Mouse (Mus musculus): ENCODE measurements at regions not wholly inside any gene's neighbourhood (a gene's known extent, or its start where the extent isn't known, plus 50 kb on each side); places are given as distances from the start of the nearest gene placed in this dataset.
A peak's percentile ranks its signal among the peaks of the same experiment; 100 is the strongest.

DNA sequence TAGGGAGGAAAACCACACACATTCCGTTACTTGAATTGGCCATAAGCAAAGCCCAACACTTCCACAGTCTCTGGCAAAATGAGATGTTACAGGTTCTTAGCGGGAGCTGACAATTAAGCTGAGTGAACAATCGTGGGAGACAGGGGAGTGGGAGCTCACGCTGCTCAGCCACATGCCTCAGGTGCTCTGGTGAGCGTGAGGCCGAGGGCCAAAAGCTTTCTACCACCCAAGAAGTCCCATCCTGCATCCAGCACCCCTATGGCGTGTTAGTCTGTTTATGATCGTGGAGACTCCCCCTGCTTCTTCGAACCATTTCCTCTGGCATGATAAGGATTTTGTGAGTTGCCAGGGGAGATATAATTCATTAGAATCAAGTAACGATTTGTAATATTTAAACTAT, 93.3 kb downstream of the Fzd1 start:
- TF ChIP-seq CTCF (conservative IDR thresholded peaks at IDR 0.05; ENCODE audit: insufficient read depth, insufficient read length, low read depth, low read length) (no peak), POLR2A (IDR thresholded peaks at IDR 0.05; ENCODE audit: low read depth, low read length) (no peak)
- no peaks in the 10 kb centered on the region for H3K4me1 ChIP-seq (ENCODE audit: control insufficient read depth, insufficient read depth, low read length)
- H3K36me3 ChIP-seq (ENCODE audit: control insufficient read depth, insufficient read depth, low read length): no peaks in the 10 kb centered on the region
- no peak overlapping the region for H3K27ac ChIP-seq (ENCODE audit: insufficient read depth, low read depth, low read length)
- H3K4me3 ChIP-seq (ENCODE audit: insufficient read depth, low read depth, low read length): no peak overlapping the region
- no peak for DNase-seq
- WGBS: 53% methylated on average over 10 of the region's 10 CpGs
- H3K27me3 ChIP-seq (replicated peaks; ENCODE audit: control insufficient read depth, insufficient read depth, low read length): no peaks in the 10 kb centered on the region

DNA sequence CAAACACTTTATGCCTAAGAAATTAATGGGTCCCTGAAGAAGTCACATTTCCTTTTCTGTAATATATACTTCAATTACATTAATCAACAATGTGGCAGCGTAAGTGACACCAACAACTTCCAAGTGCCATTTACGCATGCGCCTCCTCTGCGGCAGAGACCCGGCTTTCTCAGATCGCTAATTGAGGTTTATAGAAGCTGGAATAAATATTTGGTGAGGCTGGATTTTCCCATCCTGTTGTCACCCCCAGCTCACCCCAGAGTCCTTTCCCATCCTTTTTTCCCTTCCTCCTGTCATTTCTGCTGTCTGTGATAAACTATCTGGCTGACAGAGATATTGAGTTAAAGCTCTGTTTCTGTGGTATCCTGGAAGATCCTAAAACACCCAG, 95.6 kb downstream of the Fzd1 start:
- H3K27ac ChIP-seq (ENCODE audit: insufficient read depth, low read depth, low read length): no peak overlapping the region
- DNase-seq: no peak
- no peak overlapping the region for H3K4me3 ChIP-seq (ENCODE audit: insufficient read depth, low read depth, low read length)
- H3K36me3 ChIP-seq (ENCODE audit: control insufficient read depth, insufficient read depth, low read length): no peaks in the 10 kb centered on the region
- H3K27me3 ChIP-seq (replicated peaks; ENCODE audit: control insufficient read depth, insufficient read depth, low read length): no peaks in the 10 kb centered on the region
- WGBS: 36% methylated on average over 6 of the region's 6 CpGs
- H3K4me1 ChIP-seq (ENCODE audit: control insufficient read depth, insufficient read depth, low read length): no peaks in the 10 kb centered on the region
- TF ChIP-seq POLR2A (IDR thresholded peaks at IDR 0.05; ENCODE audit: low read depth, low read length) (no peak), CTCF (conservative IDR thresholded peaks at IDR 0.05; ENCODE audit: insufficient read depth, insufficient read length, low read depth, low read length) (no peak)

DNA sequence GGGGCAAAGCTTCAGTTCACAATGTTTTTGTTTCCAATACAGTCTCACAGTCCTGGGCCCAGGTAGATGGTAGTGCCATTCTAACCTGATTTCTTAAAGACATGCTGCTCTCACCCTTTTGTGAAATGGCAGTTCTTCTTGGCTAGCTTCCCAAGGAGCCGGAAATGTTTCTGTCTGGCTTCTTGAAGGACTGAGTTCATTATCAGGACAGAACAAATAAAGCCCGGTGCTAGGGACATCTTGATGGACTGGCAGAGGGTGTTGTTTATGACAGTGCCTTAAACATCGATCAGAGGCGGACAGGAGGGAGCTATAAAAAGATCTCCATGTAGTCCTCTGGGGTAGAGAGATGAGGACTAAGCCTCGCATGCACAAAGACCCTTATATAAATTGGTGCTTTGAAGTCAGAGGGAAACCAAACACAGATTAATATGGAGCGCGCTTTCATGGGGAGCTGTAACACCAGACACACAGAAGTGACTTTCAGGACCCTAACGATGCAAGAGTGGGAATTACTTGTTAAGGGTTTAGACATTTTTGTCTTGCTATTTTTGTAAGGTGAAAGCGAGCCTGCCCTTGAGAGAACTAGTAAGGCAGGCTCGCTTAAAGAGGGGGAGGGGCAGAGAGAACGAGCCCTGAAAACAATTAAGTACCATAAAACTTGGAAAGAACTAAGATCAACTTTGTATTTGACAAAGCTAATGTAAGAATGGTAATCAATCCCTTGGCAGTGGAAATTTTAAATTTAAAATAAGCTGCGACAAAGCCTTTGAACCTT, 96.2 kb downstream of the Fzd1 start:
- no peak for TF ChIP-seq CTCF (conservative IDR thresholded peaks at IDR 0.05; ENCODE audit: insufficient read depth, insufficient read length, low read depth, low read length)
- no peak for TF ChIP-seq POLR2A (IDR thresholded peaks at IDR 0.05; ENCODE audit: low read depth, low read length)
- Histone ChIP-seq H3K4me1 (ENCODE audit: control insufficient read depth, insufficient read depth, low read length) (no peaks in the 10 kb centered on the region), H3K36me3 (ENCODE audit: control insufficient read depth, insufficient read depth, low read length) (no peaks in the 10 kb centered on the region), H3K27ac (ENCODE audit: insufficient read depth, low read depth, low read length) (no peak overlapping the region), H3K27me3 (replicated peaks; ENCODE audit: control insufficient read depth, insufficient read depth, low read length) (no peaks in the 10 kb centered on the region), H3K4me3 (ENCODE audit: insufficient read depth, low read depth, low read length) (no peak overlapping the region)
- WGBS: 32% methylated on average over 12 of the region's 12 CpGs
- peak; percentile 9 for DNase-seq

DNA sequence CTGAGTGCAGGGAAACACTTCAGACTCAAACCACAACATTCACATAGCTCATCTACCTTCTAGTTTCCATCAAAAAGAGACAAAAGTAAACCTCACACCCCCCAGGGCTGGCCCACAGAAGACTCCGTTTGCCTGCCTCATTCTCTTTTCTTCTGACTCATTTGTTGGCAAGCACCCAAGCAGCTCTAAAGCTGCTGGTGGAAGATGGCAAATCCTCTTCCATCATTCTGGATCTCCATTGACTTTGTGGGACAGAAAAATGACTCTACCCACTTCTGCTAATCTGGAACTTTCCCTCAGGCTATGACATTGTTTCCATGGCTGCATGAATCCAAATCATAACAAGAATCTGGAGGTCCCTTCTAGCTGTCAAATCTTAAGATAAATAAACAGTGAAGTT, 99.9 kb downstream of the Fzd1 start:
- Histone ChIP-seq H3K27ac (ENCODE audit: insufficient read depth, low read depth, low read length) (no peak overlapping the region), H3K36me3 (ENCODE audit: control insufficient read depth, insufficient read depth, low read length) (no peaks in the 10 kb centered on the region), H3K4me3 (ENCODE audit: insufficient read depth, low read depth, low read length) (no peak overlapping the region), H3K27me3 (replicated peaks; ENCODE audit: control insufficient read depth, insufficient read depth, low read length) (no peaks in the 10 kb centered on the region), H3K4me1 (ENCODE audit: control insufficient read depth, insufficient read depth, low read length) (no peaks in the 10 kb centered on the region)
- DNase-seq: no peak
- TF ChIP-seq POLR2A (IDR thresholded peaks at IDR 0.05; ENCODE audit: low read depth, low read length) (no peak), CTCF (conservative IDR thresholded peaks at IDR 0.05; ENCODE audit: insufficient read depth, insufficient read length, low read depth, low read length) (no peak)
- WGBS: 46% methylated on average over 1 of the region's 1 CpGs

DNA sequence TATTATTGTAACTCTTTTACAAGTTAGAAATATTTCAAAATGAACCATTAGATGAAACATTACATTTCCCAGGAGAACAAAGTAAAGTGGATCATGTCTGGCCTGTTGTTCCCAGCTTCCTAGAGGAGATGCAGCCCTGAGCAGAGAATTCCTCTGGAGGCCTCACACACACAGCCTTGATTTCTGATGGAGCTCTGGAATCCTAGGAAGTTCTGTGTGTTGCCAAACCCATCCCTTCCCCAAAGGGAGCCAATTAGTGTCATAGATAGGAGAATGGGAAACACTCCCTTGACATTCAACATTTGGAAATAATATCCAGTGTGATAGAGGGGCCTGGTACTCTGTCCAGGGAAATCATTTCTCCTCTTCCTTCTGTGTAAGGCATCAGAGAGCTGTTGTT, 103.6 kb downstream of the Fzd1 start:
- no peaks in the 10 kb centered on the region for H3K36me3 ChIP-seq (ENCODE audit: control insufficient read depth, insufficient read depth, low read length)
- no peaks in the 10 kb centered on the region for H3K27me3 ChIP-seq (replicated peaks; ENCODE audit: control insufficient read depth, insufficient read depth, low read length)
- no peak overlapping the region for H3K27ac ChIP-seq (ENCODE audit: insufficient read depth, low read depth, low read length)
- DNase-seq: no peak
- no peak overlapping the region for H3K4me3 ChIP-seq (ENCODE audit: insufficient read depth, low read depth, low read length)
- TF ChIP-seq POLR2A (IDR thresholded peaks at IDR 0.05; ENCODE audit: low read depth, low read length) (no peak), CTCF (conservative IDR thresholded peaks at IDR 0.05; ENCODE audit: insufficient read depth, insufficient read length, low read depth, low read length) (no peak)
- no peaks in the 10 kb centered on the region for H3K4me1 ChIP-seq (ENCODE audit: control insufficient read depth, insufficient read depth, low read length)

DNA sequence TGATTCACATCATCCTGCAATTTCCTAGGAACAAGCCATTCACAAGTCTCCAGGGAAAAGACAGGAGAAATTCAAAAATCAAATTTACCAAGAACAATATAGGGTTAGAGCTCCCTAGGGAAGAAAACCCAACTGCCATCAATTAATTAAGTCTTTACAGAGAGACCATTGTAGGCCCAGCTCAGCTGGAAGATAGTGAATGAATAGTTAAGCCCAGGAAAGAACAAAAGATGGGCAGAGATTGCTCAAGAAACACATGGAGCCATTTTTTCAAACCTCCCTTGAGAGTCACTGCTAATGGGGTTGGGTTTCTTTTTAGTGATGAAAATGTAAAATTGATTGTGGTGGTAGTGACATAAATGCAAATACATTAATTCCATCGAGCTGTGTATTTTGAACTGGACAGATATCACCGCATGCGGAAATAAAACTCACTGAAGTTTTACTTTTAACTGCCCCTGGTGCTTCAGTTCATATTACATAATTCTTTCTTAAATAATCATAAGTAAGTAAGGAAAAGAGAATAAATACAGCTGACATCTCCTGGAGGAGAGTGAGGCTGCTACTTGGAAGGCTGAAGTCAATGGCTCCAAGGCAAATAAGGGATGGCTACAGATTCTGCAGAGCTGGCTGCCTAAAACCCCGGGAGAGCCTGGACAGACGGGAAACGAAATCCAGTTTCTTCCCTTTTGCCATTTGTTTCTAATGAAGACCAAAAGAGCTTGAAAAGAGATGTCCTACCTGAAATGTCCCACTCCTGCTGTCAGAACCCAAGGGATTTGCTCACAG, 106.5 kb downstream of the Fzd1 start:
- Histone ChIP-seq H3K27ac (ENCODE audit: insufficient read depth, low read depth, low read length) (no peak overlapping the region), H3K4me3 (ENCODE audit: insufficient read depth, low read depth, low read length) (no peak overlapping the region), H3K27me3 (replicated peaks; ENCODE audit: control insufficient read depth, insufficient read depth, low read length) (no peaks in the 10 kb centered on the region), H3K4me1 (ENCODE audit: control insufficient read depth, insufficient read depth, low read length) (no peaks in the 10 kb centered on the region), H3K36me3 (ENCODE audit: control insufficient read depth, insufficient read depth, low read length) (no peaks in the 10 kb centered on the region)
- 87% methylated on average over 6 of the region's 6 CpGs for WGBS
- no peak for TF ChIP-seq POLR2A (IDR thresholded peaks at IDR 0.05; ENCODE audit: low read depth, low read length)
- TF ChIP-seq CTCF (conservative IDR thresholded peaks at IDR 0.05; ENCODE audit: insufficient read depth, insufficient read length, low read depth, low read length): no peak
- no peak for DNase-seq

DNA sequence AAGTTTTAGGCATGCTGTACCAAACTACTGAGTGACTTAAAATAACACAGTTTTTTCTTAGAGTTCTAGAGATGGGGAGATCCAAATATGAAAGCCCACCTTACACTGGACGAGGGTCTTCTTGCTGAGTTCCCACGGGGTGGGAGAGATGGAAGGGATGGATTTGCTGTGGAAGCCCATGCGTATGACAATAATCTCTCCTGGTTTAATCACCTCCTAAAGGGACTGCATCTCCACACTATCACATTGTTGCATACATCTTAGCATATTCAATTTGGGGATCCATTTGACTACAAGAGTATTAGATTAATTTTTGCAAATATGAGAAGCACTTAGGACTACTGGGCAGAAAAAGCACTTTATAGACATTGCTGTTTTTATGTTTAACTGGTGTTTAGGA, 107.1 kb downstream of the Fzd1 start:
- Histone ChIP-seq H3K27ac (ENCODE audit: insufficient read depth, low read depth, low read length) (no peak overlapping the region), H3K4me3 (ENCODE audit: insufficient read depth, low read depth, low read length) (no peak overlapping the region), H3K4me1 (ENCODE audit: control insufficient read depth, insufficient read depth, low read length) (no peaks in the 10 kb centered on the region), H3K36me3 (ENCODE audit: control insufficient read depth, insufficient read depth, low read length) (no peaks in the 10 kb centered on the region), H3K27me3 (replicated peaks; ENCODE audit: control insufficient read depth, insufficient read depth, low read length) (no peaks in the 10 kb centered on the region)
- no peak for DNase-seq
- TF ChIP-seq CTCF (conservative IDR thresholded peaks at IDR 0.05; ENCODE audit: insufficient read depth, insufficient read length, low read depth, low read length) (no peak), POLR2A (IDR thresholded peaks at IDR 0.05; ENCODE audit: low read depth, low read length) (no peak)
- 86% methylated on average over 3 of the region's 3 CpGs for WGBS

Measured in kidney, adult 2 months (tissue).